Mouse (Mus musculus) CD4-positive, CD25-positive, alpha-beta regulatory T cell, adult 9 weeks (primary cell): ENCODE results near the gene 4933402J07Rik. TPM values are rescaled to one million over a fixed set of nuclear protein-coding genes. Genes with fewer than 3 reads are reported as not detected.

Source experiments
- polyA plus RNA-seq: library from polyadenylated mRNA; unstranded; fragments of 100-300 nt; shearing (Covaris generic); gene quantifications from one replicate; pipeline ENCODE4 v1.2.1, GENCODE M21; 2017

Gene 4933402J07Rik
- not detected for polyA plus RNA-seq

DNA sequence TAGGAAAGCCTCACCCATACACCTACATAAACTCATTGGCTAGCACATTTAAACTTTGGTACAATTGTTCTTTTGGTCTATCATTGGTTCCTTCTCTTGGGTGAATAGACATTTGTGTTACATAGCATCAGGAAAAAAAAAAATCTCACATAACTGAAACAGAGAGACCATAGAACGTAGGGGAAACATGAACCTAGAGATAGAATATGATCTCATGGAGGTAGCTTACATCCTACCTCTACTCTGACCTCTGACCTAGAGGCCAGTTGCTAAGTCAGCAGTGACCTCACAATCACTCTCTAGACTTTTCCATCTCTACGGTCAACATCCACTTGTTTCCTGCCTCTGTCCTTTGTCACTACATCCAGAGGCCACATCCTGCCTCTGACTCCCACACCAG is at the start of gene 4933402J07Rik:
Gene 4933402J07Rik (plus strand): TSS at position 301 of the 400 bp plus-strand sequence.

Other genes with a start within 250 kb of the 4933402J07Rik start
- not detected for gene Cbln1, start 91.2 kb upstream of the 4933402J07Rik start, polyA plus RNA-seq